Mouse (Mus musculus) C2C12 (cell line): Measurements from ENCODE around the gene Slco2a1. TPM values are rescaled to one million over a fixed set of nuclear protein-coding genes. Genes with fewer than 3 reads are reported as not detected.

ENCODE experiments used
- H3K27me3 ChIP-seq: one replicate; pipeline ENCODE4 v1.6.1; 2011; ENCODE audit not compliant: control insufficient read depth, insufficient read depth, insufficient read length
- H3K36me3 ChIP-seq: one replicate; pipeline ENCODE4 v1.6.1; 2011; ENCODE audit not compliant: control insufficient read depth, insufficient read depth
- H3K4me3 ChIP-seq: one replicate; pipeline ENCODE4 v1.5.1; 2011; ENCODE audit warnings: mild to moderate bottlenecking, control low read depth; ENCODE audit not compliant: poor library complexity, insufficient read depth, severe bottlenecking
- H3K79me2 ChIP-seq: one replicate; pipeline ENCODE4 v1.6.1; 2011; ENCODE audit not compliant: control insufficient read depth, insufficient read depth
- H3K79me3 ChIP-seq: one replicate; pipeline ENCODE4 v1.6.1; 2011; ENCODE audit warnings: low read depth, control low read depth
- H3ac ChIP-seq: one replicate; pipeline ENCODE3; 2011; ENCODE audit warnings: low read depth; ENCODE audit not compliant: control insufficient read depth, insufficient read length
- CEBPB ChIP-seq: IDR thresholded peaks from one replicate; pipeline ENCODE4 v1.6.1; 2011; ENCODE audit warnings: low read depth, mild to moderate bottlenecking, control low read depth, moderate library complexity
- CTCF ChIP-seq: IDR thresholded peaks from one replicate; pipeline ENCODE4 v1.5.1; 2011; ENCODE audit not compliant: control insufficient read depth, insufficient read depth, insufficient read length
- FOSL1 ChIP-seq: IDR thresholded peaks from one replicate; pipeline ENCODE4 v1.8.0; 2011; ENCODE audit warnings: mild to moderate bottlenecking, low read length; ENCODE audit not compliant: poor library complexity, insufficient read depth, severe bottlenecking
- MAX ChIP-seq: IDR thresholded peaks from one replicate; pipeline ENCODE4 v1.6.1; 2011; ENCODE audit warnings: mild to moderate bottlenecking, control low read depth
- MYOD1 ChIP-seq: IDR thresholded peaks from one replicate; pipeline ENCODE4 v1.6.1; 2011; ENCODE audit warnings: low read depth; ENCODE audit not compliant: control insufficient read depth, insufficient read length
- MYOG ChIP-seq: IDR thresholded peaks from one replicate; pipeline ENCODE4 v1.6.1; 2011; ENCODE audit not compliant: control insufficient read depth, insufficient read length; ENCODE audit errors: extremely low read depth
- USF1 ChIP-seq: IDR thresholded peaks from one replicate; pipeline ENCODE4 v1.6.1; 2011; ENCODE audit warnings: low read depth, mild to moderate bottlenecking, control low read depth, moderate library complexity
- polyA plus RNA-seq: library from polyadenylated mRNA; unstranded; fragments of >200 nt; fragmentation: generic; extraction: Trizol; gene quantifications from one replicate; pipeline ENCODE4 v1.2.1, GENCODE M21; 2012; ENCODE audit warnings: missing spikeins

Gene Slco2a1
- polyA plus RNA-seq, 1 experiment, result 0.20 TPM

- Histone ChIP-seq H3ac (no peak overlapping the region), H3K79me2 (no peaks in the 10 kb centered on the region), H3K27me3 (no peaks in the 10 kb centered on the region), H3K4me3 (no peak overlapping the region), H3K79me3 (no peaks in the 10 kb centered on the region), H3K36me3 (no peaks in the 10 kb centered on the region)
- TF ChIP-seq FOSL1, result no peak
- no peak for TF ChIP-seq MAX
- no peak for TF ChIP-seq MYOG
- TF ChIP-seq USF1, result no peak
- no peak for TF ChIP-seq CEBPB
- no peak for TF ChIP-seq MYOD1
- no peak for TF ChIP-seq CTCF
Measured at GRCm38 (mm10) chr9:102985939-102986338, 2.6 kb upstream of the Slco2a1 start.

GRCm38 (mm10) chr9:102990306-102991133, 2.0 kb downstream of the Slco2a1 start:
- H3K79me2 ChIP-seq, result no peaks in the 10 kb centered on the region

GRCm38 (mm10) chr9:102991134-102991406, 2.6 kb downstream of the Slco2a1 start:
- TF ChIP-seq MYOG (no peak), CEBPB (no peak), MAX (no peak)

More at GRCm38 (mm10) chr9:102990306-102991133, 2.0 kb downstream of the Slco2a1 start:
- H3ac ChIP-seq, result no peak overlapping the region
- no peaks in the 10 kb centered on the region for H3K79me3 ChIP-seq
- no peaks in the 10 kb centered on the region for H3K36me3 ChIP-seq
- H3K4me3 ChIP-seq, result no peak overlapping the region
- TF ChIP-seq CEBPB (no peak), MYOG (no peak), FOSL1 (no peak), MAX (no peak), CTCF (no peak), USF1 (no peak), MYOD1 (no peak)
- no peaks in the 10 kb centered on the region for H3K27me3 ChIP-seq

GRCm38 (mm10) chr9:102992877-102993276, 4.4 kb downstream of the Slco2a1 start:
- no peak for TF ChIP-seq CTCF
- peak; percentile 64 for TF ChIP-seq MAX
- H3ac ChIP-seq, result peak overlapping the region; percentile 5
- H3K27me3 ChIP-seq, result no peaks in the 10 kb centered on the region
- no peak overlapping the region for H3K4me3 ChIP-seq
- no peaks in the 10 kb centered on the region for H3K79me3 ChIP-seq
- no peaks in the 10 kb centered on the region for H3K79me2 ChIP-seq
- H3K36me3 ChIP-seq, result no peaks in the 10 kb centered on the region

More at GRCm38 (mm10) chr9:102991134-102991406, 2.6 kb downstream of the Slco2a1 start:
- no peaks in the 10 kb centered on the region for H3K79me3 ChIP-seq
- no peaks in the 10 kb centered on the region for H3K79me2 ChIP-seq
- H3ac ChIP-seq, result no peak overlapping the region
- H3K27me3 ChIP-seq, result no peaks in the 10 kb centered on the region
- no peak overlapping the region for H3K4me3 ChIP-seq
- H3K36me3 ChIP-seq, result no peaks in the 10 kb centered on the region

GRCm38 (mm10) chr9:102993764-102994163, 5.3 kb downstream of the Slco2a1 start:
- no peak overlapping the region for H3ac ChIP-seq
- TF ChIP-seq CEBPB (no peak), MAX (peak; percentile 28), USF1 (no peak), MYOG (no peak), FOSL1 (peak; percentile 42), MYOD1 (peak; percentile 20)
- no peaks in the 10 kb centered on the region for H3K79me2 ChIP-seq

GRCm38 (mm10) chr9:102995800-102996635, 7.5 kb downstream of the Slco2a1 start:
- Histone ChIP-seq H3K79me2 (no peaks in the 10 kb centered on the region), H3ac (no peak overlapping the region), H3K36me3 (no peaks in the 10 kb centered on the region), H3K4me3 (no peak overlapping the region), H3K79me3 (no peaks in the 10 kb centered on the region), H3K27me3 (no peaks in the 10 kb centered on the region)
- TF ChIP-seq CEBPB (no peak), FOSL1 (no peak), USF1 (no peak), MYOD1 (no peak), MAX (no peak), CTCF (no peak), MYOG (no peak)

More at GRCm38 (mm10) chr9:102993764-102994163, 5.3 kb downstream of the Slco2a1 start:
- no peaks in the 10 kb centered on the region for H3K36me3 ChIP-seq
- H3K79me3 ChIP-seq, result no peaks in the 10 kb centered on the region
- H3K4me3 ChIP-seq, result no peak overlapping the region
- no peaks in the 10 kb centered on the region for H3K27me3 ChIP-seq
